Mouse (Mus musculus) urinary bladder, postnatal 4 days (tissue): ENCODE measurements around the gene Rmnd5a.

Source experiments
- DNase-seq, 2 experiments: peaks; one replicate each; pipeline ENCODE4 v3.0.0; 2021 to 2022; ENCODE audit warnings: low spot score in 2 of 2

The Rmnd5a gene

DNA sequence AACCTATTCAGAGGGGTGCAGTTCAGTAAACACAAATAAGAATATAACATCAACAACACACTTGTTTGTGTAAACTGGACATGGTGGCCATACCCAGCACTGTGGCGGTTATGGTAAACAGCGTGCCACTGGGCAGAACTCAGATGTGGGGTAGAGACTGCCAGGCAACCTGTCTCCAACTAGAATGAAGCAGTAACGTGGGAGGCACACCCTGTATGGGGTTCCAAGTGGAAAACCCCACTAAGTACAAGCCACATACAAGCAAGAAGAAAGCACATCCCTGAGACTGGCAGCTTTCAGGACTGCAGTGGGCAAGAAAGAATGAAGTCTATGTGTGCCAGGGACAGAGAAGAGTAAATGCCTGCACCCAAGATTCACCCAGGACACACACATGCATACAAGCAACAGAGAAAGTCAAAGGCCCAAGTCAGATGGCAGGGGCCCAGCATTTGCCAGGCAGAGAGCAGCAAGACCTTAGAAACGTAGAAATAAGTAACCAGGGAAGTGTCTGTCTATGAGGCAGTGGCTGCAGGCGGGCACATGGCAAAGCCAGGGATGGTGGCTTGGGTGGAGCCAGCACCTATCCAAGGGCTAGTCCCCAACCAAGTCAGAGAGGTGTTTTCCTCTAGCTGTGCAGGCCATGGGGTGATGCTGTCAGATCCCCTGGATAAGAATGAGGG lies 68.3 kb downstream of the Rmnd5a start:
- DNase-seq = no peak

- DNase-seq = no peak
Observed at GRCm38 (mm10) chr6:71371085-71371605, 69.3 kb downstream of the Rmnd5a start.

- no peak for DNase-seq
Observed at GRCm38 (mm10) chr6:71369416-71369815, 71.0 kb downstream of the Rmnd5a start.

DNA sequence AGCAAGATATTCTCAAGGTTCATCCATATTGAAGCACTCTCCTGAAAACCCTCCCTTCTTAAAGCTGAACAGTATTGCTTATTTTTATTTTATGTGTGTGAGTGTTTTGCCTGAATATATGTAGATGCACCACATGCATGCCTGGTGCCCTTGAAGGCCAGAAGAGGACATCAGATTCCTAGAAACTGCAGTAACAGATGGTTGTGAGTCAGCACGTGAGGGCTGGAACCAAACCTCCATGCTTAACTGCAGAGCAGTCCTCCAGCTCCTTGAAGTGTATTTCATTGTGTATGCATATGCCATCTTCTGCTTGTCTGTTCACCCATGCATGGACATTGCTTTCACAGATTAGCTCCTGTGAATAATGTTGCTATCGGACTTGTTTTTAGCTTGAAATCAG lies 76.4 kb downstream of the Rmnd5a start:
- DNase-seq = no peak

DNA sequence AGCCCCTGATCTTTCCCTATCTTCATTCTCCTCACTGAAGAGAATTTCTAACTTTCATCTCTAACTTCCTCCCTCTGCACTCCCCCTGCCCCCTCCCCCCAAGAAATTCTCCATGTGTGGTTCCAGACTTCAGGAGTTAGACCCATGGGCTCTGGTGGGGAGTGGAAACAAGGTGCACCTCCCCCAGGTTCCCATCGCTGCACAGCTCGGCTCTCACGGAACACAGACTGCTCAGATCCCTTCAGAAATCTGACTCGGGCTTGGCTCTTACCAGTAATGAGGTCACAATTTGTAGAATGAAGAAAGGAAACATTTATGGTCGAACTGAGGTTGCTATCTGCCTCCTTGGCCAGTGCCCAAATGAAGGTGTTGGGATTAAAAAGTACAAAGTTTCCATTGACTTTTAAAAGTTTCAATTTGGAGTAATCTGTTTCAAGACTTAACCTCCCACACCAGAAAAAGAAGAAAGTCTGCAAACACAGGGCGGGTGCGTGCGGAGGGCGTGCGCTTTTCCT lies 79.2 kb downstream of the Rmnd5a start:
- DNase-seq = no peak

- no peak for DNase-seq
Observed at GRCm38 (mm10) chr6:71360751-71361150, 79.7 kb downstream of the Rmnd5a start.

- DNase-seq = no peak
Observed at GRCm38 (mm10) chr6:71360221-71360620, 80.2 kb downstream of the Rmnd5a start.

DNA sequence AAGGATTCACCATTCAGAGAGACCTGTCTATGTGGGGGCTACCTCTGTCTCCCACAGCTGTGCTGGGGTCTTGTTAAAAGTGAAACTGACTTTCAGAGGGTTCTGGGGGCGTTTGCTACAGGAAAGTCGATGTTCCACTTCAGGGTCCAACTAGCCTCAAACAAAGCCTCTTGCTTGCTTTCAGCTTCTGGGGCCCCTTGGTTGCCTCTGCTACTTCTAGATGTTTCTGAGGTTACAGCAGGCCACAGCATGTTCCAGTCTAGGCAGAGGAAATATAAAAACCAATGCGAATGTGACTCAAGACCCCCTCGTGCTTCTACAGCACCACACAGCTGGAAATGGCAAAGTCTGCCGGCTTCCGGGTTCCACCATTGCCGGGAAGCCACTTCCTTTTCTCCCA lies 82.9 kb downstream of the Rmnd5a start:
- no peak for DNase-seq

DNA sequence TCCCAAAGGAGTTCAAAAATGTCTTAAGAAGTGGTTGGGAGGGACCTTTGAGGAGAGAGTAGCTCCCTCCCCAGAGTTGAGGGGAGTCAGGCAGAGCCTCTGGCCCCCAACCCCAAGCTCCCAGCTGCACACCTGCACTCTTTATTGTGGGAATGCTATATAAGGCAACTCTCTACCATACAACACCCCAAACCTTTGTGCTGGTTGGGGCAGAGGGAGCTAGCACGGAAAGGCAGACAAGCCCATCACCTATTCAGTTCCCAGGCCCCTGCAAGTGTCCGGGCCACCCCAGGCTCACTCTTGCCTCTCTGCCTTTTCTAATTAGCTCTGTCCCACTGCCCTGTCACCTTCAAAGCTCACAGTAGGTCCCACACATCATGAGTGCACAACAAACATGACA lies 86.7 kb downstream of the Rmnd5a start:
- no peak for DNase-seq

DNA sequence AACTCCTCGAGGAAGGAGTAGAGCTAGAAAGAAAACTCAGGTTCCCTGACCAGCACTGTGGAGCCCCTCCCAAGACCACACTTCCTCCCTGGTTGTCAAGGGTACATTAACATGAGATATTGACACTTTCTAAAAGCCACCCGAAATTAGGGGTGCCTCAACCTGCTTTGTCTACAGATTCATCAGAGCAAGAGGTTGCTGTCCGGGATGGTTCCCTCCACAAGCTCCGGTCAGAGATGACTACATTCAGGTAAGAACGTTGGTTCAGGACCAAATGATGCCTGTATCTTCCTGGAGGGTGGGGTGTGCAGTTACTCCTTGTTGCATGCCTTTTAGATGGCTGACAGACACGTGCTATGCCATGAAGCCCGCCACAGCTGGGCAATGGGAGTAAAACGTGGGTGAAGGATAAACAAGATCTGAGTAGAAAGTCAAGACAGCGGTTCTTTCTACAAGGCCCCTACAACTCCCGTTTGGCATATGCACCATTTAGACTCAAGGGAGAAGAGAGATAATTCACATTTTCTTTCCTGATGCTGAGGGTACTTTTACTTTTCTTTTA lies 87.5 kb downstream of the Rmnd5a start:
- DNase-seq = no peak

- no peak for DNase-seq
Observed at GRCm38 (mm10) chr6:71352201-71352600, 88.2 kb downstream of the Rmnd5a start.

GRCm38 (mm10) chr6:71351201-71351600 lies 89.2 kb downstream of the Rmnd5a start:
- DNase-seq = no peak

GRCm38 (mm10) chr6:71348006-71348405 lies 92.4 kb downstream of the Rmnd5a start:
- DNase-seq = no peak

DNA sequence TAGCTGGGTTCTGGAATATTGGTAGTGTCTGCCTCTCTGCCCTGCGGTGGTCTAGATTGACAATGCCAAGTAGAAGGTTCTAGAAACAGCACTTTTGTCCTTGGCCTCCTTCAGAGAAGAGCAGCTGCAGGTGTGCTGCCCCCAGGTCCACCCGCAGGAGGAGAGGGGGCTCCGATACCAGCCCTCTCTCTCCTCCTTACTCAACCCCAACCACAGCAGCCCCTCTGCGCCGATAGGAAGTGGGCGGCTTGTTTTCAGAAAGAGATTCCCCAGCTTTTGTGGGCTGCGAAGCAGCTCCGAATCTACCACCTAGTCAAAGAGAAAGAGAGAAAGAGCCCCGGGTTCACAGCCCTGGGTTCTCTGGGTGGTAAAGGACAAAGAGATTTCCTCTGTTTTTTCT lies 99.3 kb downstream of the Rmnd5a start:
- no peak for DNase-seq

- DNase-seq = no peak
Observed at GRCm38 (mm10) chr6:71339351-71339750, 101.1 kb downstream of the Rmnd5a start.

DNA sequence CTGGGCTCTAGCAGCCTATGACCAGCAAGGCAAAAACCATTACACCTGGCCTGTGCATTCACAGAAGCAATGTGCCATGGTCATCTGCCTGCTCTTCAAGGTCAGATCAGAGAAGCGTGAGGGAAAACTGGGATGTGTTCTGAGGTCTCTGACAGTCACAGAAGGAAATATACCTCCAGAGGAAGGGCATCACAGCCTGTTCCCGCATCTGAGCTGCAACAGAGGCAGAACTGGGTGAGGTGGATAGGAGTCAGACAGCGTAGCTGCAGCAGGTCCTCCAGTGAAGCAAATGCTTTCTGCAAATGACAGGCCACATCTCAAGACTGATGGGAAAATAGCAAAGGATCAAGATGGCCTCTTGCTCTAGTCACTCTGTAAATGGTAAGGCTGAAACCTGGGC lies 101.5 kb downstream of the Rmnd5a start:
- DNase-seq = no peak
